Comparison of ENCODE assay signal across 7 mouse cellular contexts in genomic region chr4:40143533-40143871, GRCm38 (mm10). TPM values are rescaled to one million over a fixed set of nuclear protein-coding genes. Genes with fewer than 3 reads are reported as not detected.
A peak's percentile ranks its signal among the peaks of the same experiment; 100 is the strongest.
DNase-seq lines count a peak whose midpoint lies in the region; ATAC-seq and TF ChIP-seq lines count a peak whose summit lies in the region.

No protein-coding gene starts in this region.

- H3K27me3 ChIP-seq in embryonic facial prominence, embryonic 15.5 days = no peaks in the 10 kb centered on the region
- no peaks in the 10 kb centered on the region for H3K27me3 ChIP-seq in limb, embryonic 10.5 days (ENCODE audit: low read depth, poor library complexity, severe bottlenecking)
- H3K27me3 ChIP-seq in neural tube, embryonic 15.5 days (replicated peaks) = no peaks in the 10 kb centered on the region

- H3K9me3 ChIP-seq in embryonic facial prominence, embryonic 15.5 days (replicated peaks) = no peaks in the 10 kb centered on the region
- no peaks in the 10 kb centered on the region for H3K9me3 ChIP-seq in limb, embryonic 10.5 days (replicated peaks)
- no peaks in the 10 kb centered on the region for H3K9me3 ChIP-seq in neural tube, embryonic 15.5 days (replicated peaks)

- peak overlapping the region; percentile 44 for H3K9ac ChIP-seq in embryonic facial prominence, embryonic 15.5 days
- H3K9ac ChIP-seq in neural tube, embryonic 15.5 days (replicated peaks) = peak overlapping the region; percentile 85

- H3K27ac ChIP-seq in embryonic facial prominence, embryonic 15.5 days (replicated peaks) = peak overlapping the region; percentile 96
- H3K27ac ChIP-seq in limb, embryonic 10.5 days = peak overlapping the region; percentile 93
- peak overlapping the region; percentile 97 for H3K27ac ChIP-seq in neural tube, embryonic 15.5 days (replicated peaks)

- H3K4me1 ChIP-seq in lung, adult 2 months (ENCODE audit: control insufficient read depth, insufficient read depth, low read length) = peaks cover 11% of the 10 kb centered on the region; the same call in 1 of the 2 replicates
- H3K4me1 ChIP-seq in embryonic facial prominence, embryonic 15.5 days = peaks cover 12% of the 10 kb centered on the region; the same call in 1 of the 2 replicates
- H3K4me1 ChIP-seq in limb, embryonic 10.5 days = peaks cover 21% of the 10 kb centered on the region
- peaks cover 28% of the 10 kb centered on the region for H3K4me1 ChIP-seq in neural tube, embryonic 15.5 days

- TF ChIP-seq CTCF in lung, adult 2 months (IDR thresholded peaks at IDR 0.05; ENCODE audit: insufficient read depth, low read length) = no peak

- ATAC-seq in embryonic facial prominence, embryonic 15.5 days (ENCODE audit: insufficient number of reproducible peaks, low FRiP score, low TSS enrichment, low read depth) = no peak
- ATAC-seq in neural tube, embryonic 15.5 days (ENCODE audit: low FRiP score) = no peak

- under 1% methylated on average over 27 of the region's 27 CpGs for WGBS in lung, adult 2 months
- WGBS in embryonic facial prominence, embryonic 15.5 days = under 1% methylated on average over 27 of the region's 27 CpGs
- under 1% methylated on average over 27 of the region's 27 CpGs for WGBS in limb, embryonic 10.5 days
- WGBS in neural tube, embryonic 15.5 days = 0% methylated on average over 24 of the region's 27 CpGs

- H3K36me3 ChIP-seq in embryonic facial prominence, embryonic 15.5 days = no peaks in the 10 kb centered on the region
- H3K36me3 ChIP-seq in limb, embryonic 10.5 days = no peaks in the 10 kb centered on the region
- H3K36me3 ChIP-seq in neural tube, embryonic 15.5 days = no peaks in the 10 kb centered on the region

- DNase-seq in lung, adult 2 months = no peak
- DNase-seq in lung, postnatal 14 days = no peak
- DNase-seq in limb, embryonic 10.5 days (ENCODE audit: low spot score) = no peak
- DNase-seq in urinary bladder, postnatal 36 days (ENCODE audit: low spot score in 2 of 2) = no peak
- no peak for DNase-seq in embryo, embryonic 10 days (ENCODE audit: low spot score)

- TF ChIP-seq POLR2A in lung, adult 2 months (IDR thresholded peaks at IDR 0.05; ENCODE audit: borderline replicate concordance, extremely low read depth, low read depth, low read length) = no peak

- peak overlapping the region; percentile 76 for H3K4me2 ChIP-seq in embryonic facial prominence, embryonic 15.5 days (replicated peaks)
- peak overlapping the region; percentile 76 for H3K4me2 ChIP-seq in neural tube, embryonic 15.5 days

- peak overlapping the region; percentile 85 for H3K4me3 ChIP-seq in lung, adult 2 months (replicated peaks; ENCODE audit: extremely low read depth, low read depth, low read length)
- H3K4me3 ChIP-seq in embryonic facial prominence, embryonic 15.5 days (replicated peaks) = peak overlapping the region; percentile 75
- peak overlapping the region; percentile 84 for H3K4me3 ChIP-seq in limb, embryonic 10.5 days
- peak overlapping the region; percentile 82 for H3K4me3 ChIP-seq in neural tube, embryonic 15.5 days (replicated peaks)

RNA-seq across cellular contexts. Expression of gene Aco1, which starts 0.6 kb away (rescaled TPM):
- 28.9 and 35.4 TPM in 2 replicates for polyA plus RNA-seq in lung, adult 2 months (2012; rRNA removed)
- polyA plus RNA-seq in embryonic facial prominence, embryonic 15.5 days (2015; fragmentation: Nextera tagmentation; extraction: Ambion mirVana) = 41.7 and 44.1 TPM in 2 replicates
- 41.8 and 46.2 TPM in 2 replicates for polyA plus RNA-seq in limb, embryonic 10.5 days (2016; fragmentation: Nextera tagmentation; extraction: Ambion mirVana)
- 40.8 and 42.2 TPM in 2 replicates for polyA plus RNA-seq in neural tube, embryonic 15.5 days (2015; fragmentation: Nextera tagmentation; extraction: Ambion mirVana)
